Mouse (Mus musculus): ENCODE data around the gene 1700074P13Rik. TPM values are rescaled to one million over a fixed set of nuclear protein-coding genes. Genes with fewer than 3 reads are reported as not detected.
"Not testable (repeated sequence)": the region's sequence is repeated elsewhere in the genome, so short reads cannot be mapped to it uniquely, and the experiment has no call there.

The 1700074P13Rik gene
- not detected in 2 replicates for polyA plus RNA-seq (2014; fragmentation: Nextera tagmentation; extraction: Ambion mirVana)

DNA sequence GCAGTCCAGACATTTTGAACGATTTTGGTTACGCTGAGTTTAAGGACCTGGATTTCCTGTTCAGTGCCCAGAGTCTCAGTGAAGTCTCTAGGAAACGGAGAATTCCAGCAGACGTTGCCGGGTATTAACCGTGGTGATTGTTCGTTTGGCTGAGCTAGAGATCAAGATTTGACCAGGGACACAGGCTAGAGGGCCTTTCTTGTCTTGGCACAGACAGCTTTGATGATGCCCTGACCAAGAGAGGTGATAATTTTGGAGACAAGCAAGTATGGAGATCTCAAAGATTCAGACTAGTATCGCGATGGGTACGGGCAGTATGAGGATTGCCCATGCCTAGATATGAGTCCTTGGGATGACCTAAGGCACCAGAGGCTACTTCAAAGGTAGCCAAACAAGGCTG is at the start of gene 1700074P13Rik:
1700074P13Rik (minus strand) TSS at position 101 of the 400 bp plus-strand sequence.
- no peak within 1 kb of the TSS for H3K4me2 ChIP-seq (ENCODE audit: low read depth, low read length, severe bottlenecking)
- WGBS = 92% methylated on average over 10 of the region's 10 CpGs
- no peak within 1 kb of the TSS for H3K4me3 ChIP-seq (ENCODE audit: low read depth, low read length)
- H3K36me3 ChIP-seq (ENCODE audit: control insufficient read depth, insufficient read depth, low read length) = no peaks in the 10 kb centered on the region
- no peaks in the 10 kb centered on the region for H3K27me3 ChIP-seq (ENCODE audit: control insufficient read depth, insufficient read depth, low read length)
- no peak within 1 kb of the TSS for H3K27ac ChIP-seq (ENCODE audit: low read depth, low read length)
- no peak within 1 kb of the TSS for H3K9ac ChIP-seq (ENCODE audit: low read length)
- H3K9me3 ChIP-seq (ENCODE audit: control insufficient read depth, low read length) = no peaks in the 10 kb centered on the region
- no peaks in the 10 kb centered on the region for H3K4me1 ChIP-seq (replicated peaks; ENCODE audit: control insufficient read depth, insufficient read depth, low read length)
- ATAC-seq (replicated peaks; ENCODE audit: low FRiP score) (no peak), DNase-seq (ENCODE audit: low spot score) (no peak)

DNA sequence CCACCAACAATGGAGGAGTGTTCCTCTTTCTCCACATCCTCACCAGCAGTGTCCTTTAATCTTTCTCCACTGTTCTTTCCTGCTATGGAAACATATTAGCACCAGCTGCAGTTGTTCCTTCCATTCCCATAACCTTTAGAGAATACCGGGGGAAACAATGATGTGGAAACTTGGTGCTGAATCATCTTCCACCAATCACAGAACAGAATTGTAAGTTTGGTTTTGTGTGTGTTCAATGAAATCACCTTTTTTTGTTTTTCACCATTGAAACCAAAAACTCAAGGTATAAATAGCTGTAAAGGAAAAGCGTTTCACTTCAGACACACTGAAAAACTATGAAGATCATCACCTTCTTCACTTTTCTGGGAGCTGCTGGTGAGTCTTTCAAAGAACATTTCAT is 24.1 kb upstream of the 1700074P13Rik start, which contains the start of gene 1810009J06Rik:
1810009J06Rik (plus strand) TSS at position 301 of the 400 bp plus-strand sequence.
- DNase-seq (ENCODE audit: low spot score); H3K27me3 ChIP-seq (ENCODE audit: control insufficient read depth, insufficient read depth, low read length); H3K9ac ChIP-seq (ENCODE audit: low read length); H3K27ac ChIP-seq (ENCODE audit: low read depth, low read length); H3K4me2 ChIP-seq (ENCODE audit: low read depth, low read length, severe bottlenecking); H3K9me3 ChIP-seq (ENCODE audit: control insufficient read depth, low read length); ATAC-seq (replicated peaks; ENCODE audit: low FRiP score); H3K4me1 ChIP-seq (replicated peaks; ENCODE audit: control insufficient read depth, insufficient read depth, low read length); H3K36me3 ChIP-seq (ENCODE audit: control insufficient read depth, insufficient read depth, low read length); H3K4me3 ChIP-seq (ENCODE audit: low read depth, low read length): not testable (repeated sequence)
- 88% methylated on average over 2 of the region's 2 CpGs for WGBS

DNA sequence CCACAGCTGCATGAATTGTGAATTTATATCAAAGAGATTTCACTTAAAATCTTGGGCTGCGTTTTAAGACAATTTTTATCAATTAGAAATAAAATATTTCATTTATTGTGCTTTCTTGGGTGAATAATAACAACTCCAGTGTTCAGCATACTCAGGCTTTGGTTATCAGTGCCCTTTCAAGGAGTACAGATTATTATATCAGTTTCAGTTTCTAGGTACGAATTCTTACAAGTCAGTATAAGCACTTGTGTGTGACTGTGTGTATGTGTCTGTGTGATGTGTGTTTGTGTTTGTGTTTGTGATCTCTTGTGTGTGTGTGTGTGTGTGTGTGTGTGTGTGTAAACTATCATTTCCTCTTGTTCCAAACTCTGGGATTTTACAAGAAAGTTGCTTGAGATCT is 13.4 kb upstream of the 1700074P13Rik start:
- WGBS = 76% methylated on average over 2 of the region's 2 CpGs
- Histone ChIP-seq H3K9me3 (ENCODE audit: control insufficient read depth, low read length) (no peaks in the 10 kb centered on the region), H3K27me3 (ENCODE audit: control insufficient read depth, insufficient read depth, low read length) (no peaks in the 10 kb centered on the region), H3K9ac (ENCODE audit: low read length) (no peak overlapping the region), H3K4me3 (ENCODE audit: low read depth, low read length) (no peak overlapping the region), H3K4me1 (replicated peaks; ENCODE audit: control insufficient read depth, insufficient read depth, low read length) (no peaks in the 10 kb centered on the region), H3K36me3 (ENCODE audit: control insufficient read depth, insufficient read depth, low read length) (no peaks in the 10 kb centered on the region), H3K27ac (ENCODE audit: low read depth, low read length) (no peak overlapping the region), H3K4me2 (ENCODE audit: low read depth, low read length, severe bottlenecking) (no peak overlapping the region)
- no peak for ATAC-seq (replicated peaks; ENCODE audit: low FRiP score)
- no peak for DNase-seq (ENCODE audit: low spot score)

DNA sequence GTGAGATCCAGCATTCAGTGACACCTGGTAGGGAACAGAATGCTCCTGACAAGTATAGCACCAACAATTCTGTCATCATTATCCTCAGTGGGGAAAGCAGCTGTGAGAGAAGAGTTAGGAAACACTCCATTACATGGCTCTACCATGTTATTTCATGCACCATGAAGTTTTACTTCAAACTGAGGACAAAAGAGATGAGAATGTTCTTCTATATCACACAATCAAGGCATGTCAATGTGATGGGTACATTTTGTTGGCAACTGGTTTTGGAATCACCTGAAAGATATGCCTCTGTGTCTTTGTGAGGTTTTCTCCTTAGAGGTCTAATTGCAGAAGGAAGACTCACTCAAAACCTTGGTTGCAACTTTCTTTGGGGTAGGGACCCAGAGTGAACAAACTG is 11.4 kb upstream of the 1700074P13Rik start, which contains the start of gene Gm4744:
Gm4744 (minus strand) TSS at position 101 of the 400 bp plus-strand sequence.
- Histone ChIP-seq H3K4me2 (ENCODE audit: low read depth, low read length, severe bottlenecking) (no peak within 1 kb of the TSS), H3K36me3 (ENCODE audit: control insufficient read depth, insufficient read depth, low read length) (no peaks in the 10 kb centered on the region), H3K9me3 (ENCODE audit: control insufficient read depth, low read length) (no peaks in the 10 kb centered on the region), H3K4me1 (replicated peaks; ENCODE audit: control insufficient read depth, insufficient read depth, low read length) (no peaks in the 10 kb centered on the region), H3K4me3 (ENCODE audit: low read depth, low read length) (no peak within 1 kb of the TSS), H3K9ac (ENCODE audit: low read length) (no peak within 1 kb of the TSS), H3K27me3 (ENCODE audit: control insufficient read depth, insufficient read depth, low read length) (no peaks in the 10 kb centered on the region), H3K27ac (ENCODE audit: low read depth, low read length) (no peak within 1 kb of the TSS)
- DNase-seq (ENCODE audit: low spot score) (no peak), ATAC-seq (replicated peaks; ENCODE audit: low FRiP score) (no peak)

DNA sequence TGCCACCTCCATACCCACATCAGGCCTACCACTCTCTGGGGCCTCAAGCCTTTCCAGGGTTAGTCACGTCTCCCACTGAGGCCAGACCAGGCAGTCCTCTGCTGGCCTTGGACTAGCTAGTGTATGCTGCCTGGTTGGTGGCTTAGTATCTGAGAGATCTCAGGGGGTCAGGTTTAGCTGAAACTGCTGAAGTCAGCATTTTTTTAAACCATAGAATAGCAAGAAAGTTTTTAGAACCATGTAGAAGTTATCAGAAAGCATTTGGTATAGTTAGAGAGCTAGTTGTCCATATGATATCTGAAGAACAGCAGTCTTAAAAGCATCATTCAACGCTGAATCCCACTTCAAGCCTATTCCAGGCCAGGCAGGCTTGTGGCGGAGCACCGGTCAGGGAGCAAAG is 20.4 kb downstream of the 1700074P13Rik start:
- 89% methylated on average over 4 of the region's 4 CpGs for WGBS
- H3K4me2 ChIP-seq (ENCODE audit: low read depth, low read length, severe bottlenecking) = no peak overlapping the region
- H3K27ac ChIP-seq (ENCODE audit: low read depth, low read length) = no peak overlapping the region
- H3K4me3 ChIP-seq (ENCODE audit: low read depth, low read length) = no peak overlapping the region
- H3K9ac ChIP-seq (ENCODE audit: low read length) = no peak overlapping the region
- no peaks in the 10 kb centered on the region for H3K36me3 ChIP-seq (ENCODE audit: control insufficient read depth, insufficient read depth, low read length)
- no peak for DNase-seq (ENCODE audit: low spot score)
- no peak for ATAC-seq (replicated peaks; ENCODE audit: low FRiP score)
- no peaks in the 10 kb centered on the region for H3K27me3 ChIP-seq (ENCODE audit: control insufficient read depth, insufficient read depth, low read length)
- H3K4me1 ChIP-seq (replicated peaks; ENCODE audit: control insufficient read depth, insufficient read depth, low read length) = no peaks in the 10 kb centered on the region
- no peaks in the 10 kb centered on the region for H3K9me3 ChIP-seq (ENCODE audit: control insufficient read depth, low read length)

DNA sequence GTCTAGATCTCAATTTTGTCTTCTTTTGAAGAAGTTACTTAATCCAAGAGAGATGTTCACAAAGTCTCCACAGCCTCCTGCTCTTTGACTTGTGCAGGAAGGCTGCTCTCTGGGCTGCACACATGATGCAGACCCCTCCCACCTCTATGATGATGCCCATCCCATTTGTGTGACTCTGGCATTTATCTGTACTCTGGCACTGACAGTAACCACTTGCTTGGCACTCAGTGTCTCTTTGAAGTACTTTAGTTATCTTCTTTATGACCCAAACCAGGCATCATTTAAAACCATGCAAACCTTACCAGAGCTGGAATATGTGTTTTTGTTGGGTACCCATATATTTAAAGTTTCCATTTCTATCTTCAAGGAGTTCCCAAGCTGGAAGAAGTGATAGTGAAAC is 40.1 kb downstream of the 1700074P13Rik start, which contains the start of gene Prss58:
Prss58 (minus strand) TSS at position 101 of the 400 bp plus-strand sequence.
- DNase-seq (ENCODE audit: low spot score) (no peak), ATAC-seq (replicated peaks; ENCODE audit: low FRiP score) (no peak)
- H3K27me3 ChIP-seq (ENCODE audit: control insufficient read depth, insufficient read depth, low read length) = no peaks in the 10 kb centered on the region
- no peaks in the 10 kb centered on the region for H3K9me3 ChIP-seq (ENCODE audit: control insufficient read depth, low read length)
- no peaks in the 10 kb centered on the region for H3K4me1 ChIP-seq (replicated peaks; ENCODE audit: control insufficient read depth, insufficient read depth, low read length)
- no peak within 1 kb of the TSS for H3K9ac ChIP-seq (ENCODE audit: low read length)
- H3K4me2 ChIP-seq (ENCODE audit: low read depth, low read length, severe bottlenecking) = no peak within 1 kb of the TSS
- no peak within 1 kb of the TSS for H3K4me3 ChIP-seq (ENCODE audit: low read depth, low read length)
- no peak within 1 kb of the TSS for H3K27ac ChIP-seq (ENCODE audit: low read depth, low read length)
- no peaks in the 10 kb centered on the region for H3K36me3 ChIP-seq (ENCODE audit: control insufficient read depth, insufficient read depth, low read length)

DNA sequence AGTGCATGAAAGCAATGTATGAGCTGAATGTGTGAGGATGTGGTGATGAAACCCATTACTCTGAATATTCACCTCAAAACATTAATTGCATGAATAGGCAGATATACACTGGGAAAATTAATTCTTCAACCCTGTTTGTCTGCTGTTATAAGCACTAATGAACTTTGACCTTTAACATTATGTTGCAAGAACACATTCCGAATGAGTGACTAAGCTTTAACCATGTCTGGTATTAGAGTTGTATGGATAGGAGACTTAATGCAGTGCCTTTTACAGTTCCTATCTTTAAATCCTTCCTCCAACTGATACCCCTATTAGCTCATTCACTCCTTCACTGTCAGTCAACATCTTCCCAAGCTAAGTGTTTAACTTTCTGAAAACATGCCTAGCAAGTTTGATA is 45.6 kb downstream of the 1700074P13Rik start:
- no peak overlapping the region for H3K4me3 ChIP-seq (ENCODE audit: low read depth, low read length)
- no peaks in the 10 kb centered on the region for H3K27me3 ChIP-seq (ENCODE audit: control insufficient read depth, insufficient read depth, low read length)
- H3K9ac ChIP-seq (ENCODE audit: low read length) = no peak overlapping the region
- no peak for ATAC-seq (replicated peaks; ENCODE audit: low FRiP score)
- no peak overlapping the region for H3K27ac ChIP-seq (ENCODE audit: low read depth, low read length)
- DNase-seq (ENCODE audit: low spot score) = no peak
- H3K36me3 ChIP-seq (ENCODE audit: control insufficient read depth, insufficient read depth, low read length) = no peaks in the 10 kb centered on the region
- H3K4me2 ChIP-seq (ENCODE audit: low read depth, low read length, severe bottlenecking) = no peak overlapping the region
- no peaks in the 10 kb centered on the region for H3K9me3 ChIP-seq (ENCODE audit: control insufficient read depth, low read length)
- 90% methylated on average over 1 of the region's 1 CpGs for WGBS
- H3K4me1 ChIP-seq (replicated peaks; ENCODE audit: control insufficient read depth, insufficient read depth, low read length) = no peaks in the 10 kb centered on the region

DNA sequence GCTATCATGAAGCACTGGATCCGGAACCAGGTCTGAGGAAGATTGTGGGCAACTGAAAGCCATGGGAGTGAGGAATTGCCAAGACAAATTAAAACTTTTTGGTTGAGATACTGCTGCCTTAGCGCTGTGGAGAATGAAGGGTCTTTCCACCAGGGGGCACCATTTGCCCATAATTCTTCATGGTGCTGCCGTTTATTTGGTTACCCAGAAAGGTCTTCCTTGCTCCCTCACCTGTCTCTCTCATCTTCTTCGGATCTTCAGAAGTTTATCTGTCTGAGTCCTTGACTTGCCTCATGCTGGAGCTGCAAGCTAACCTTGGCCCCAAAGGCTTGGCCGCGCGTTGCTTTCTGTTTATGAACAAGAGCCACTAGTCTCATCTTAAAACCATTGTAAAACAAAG is 46.8 kb downstream of the 1700074P13Rik start:
- H3K4me2 ChIP-seq (ENCODE audit: low read depth, low read length, severe bottlenecking) = no peak overlapping the region
- no peaks in the 10 kb centered on the region for H3K9me3 ChIP-seq (ENCODE audit: control insufficient read depth, low read length)
- peak; percentile 61 for DNase-seq (ENCODE audit: low spot score)
- WGBS = 36% methylated on average over 7 of the region's 7 CpGs
- no peak overlapping the region for H3K4me3 ChIP-seq (ENCODE audit: low read depth, low read length)
- no peak; the same call in 1 of the 2 replicates for ATAC-seq (replicated peaks; ENCODE audit: low FRiP score)
- H3K27me3 ChIP-seq (ENCODE audit: control insufficient read depth, insufficient read depth, low read length) = no peaks in the 10 kb centered on the region
- no peaks in the 10 kb centered on the region for H3K36me3 ChIP-seq (ENCODE audit: control insufficient read depth, insufficient read depth, low read length)
- H3K4me1 ChIP-seq (replicated peaks; ENCODE audit: control insufficient read depth, insufficient read depth, low read length) = no peaks in the 10 kb centered on the region
- H3K9ac ChIP-seq (ENCODE audit: low read length) = no peak overlapping the region
- no peak overlapping the region for H3K27ac ChIP-seq (ENCODE audit: low read depth, low read length)

DNA sequence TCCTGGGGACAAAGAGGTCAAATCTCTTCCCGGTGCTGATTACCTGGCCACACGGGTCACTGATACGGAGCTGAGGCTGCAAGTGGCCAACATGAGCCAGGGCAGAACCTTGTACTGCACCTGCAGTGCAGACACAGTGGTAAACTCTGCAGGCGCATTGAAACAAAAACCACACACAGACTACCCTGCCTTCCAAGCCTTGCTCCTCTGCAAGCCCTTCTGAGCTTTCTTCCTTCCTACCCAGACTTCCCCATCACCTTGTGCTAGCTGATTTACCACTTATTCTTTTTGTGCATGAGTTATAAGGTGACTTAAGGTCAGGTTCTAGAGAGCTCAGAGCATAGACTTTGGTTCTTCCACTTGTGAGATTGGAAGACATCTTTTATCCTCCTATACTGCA is 48.6 kb downstream of the 1700074P13Rik start:
- H3K4me1 ChIP-seq (replicated peaks; ENCODE audit: control insufficient read depth, insufficient read depth, low read length) = no peaks in the 10 kb centered on the region
- no peak overlapping the region for H3K4me2 ChIP-seq (ENCODE audit: low read depth, low read length, severe bottlenecking)
- no peaks in the 10 kb centered on the region for H3K36me3 ChIP-seq (ENCODE audit: control insufficient read depth, insufficient read depth, low read length)
- DNase-seq (ENCODE audit: low spot score) = no peak
- H3K27me3 ChIP-seq (ENCODE audit: control insufficient read depth, insufficient read depth, low read length) = no peaks in the 10 kb centered on the region
- 82% methylated on average over 4 of the region's 4 CpGs for WGBS
- no peak overlapping the region for H3K27ac ChIP-seq (ENCODE audit: low read depth, low read length)
- H3K4me3 ChIP-seq (ENCODE audit: low read depth, low read length) = no peak overlapping the region
- H3K9ac ChIP-seq (ENCODE audit: low read length) = no peak overlapping the region
- ATAC-seq (replicated peaks; ENCODE audit: low FRiP score) = no peak
- H3K9me3 ChIP-seq (ENCODE audit: control insufficient read depth, low read length) = no peaks in the 10 kb centered on the region

Data from forebrain, embryonic 11.5 days (tissue).